Mouse (Mus musculus) yolk sac, embryonic 10.5 days (tissue): ENCODE measurements around the gene Ssc4d.

Experiments used
- DNase-seq: peaks from one replicate; pipeline ENCODE4 v3.0.0-alpha.2; 2017; ENCODE audit warnings: low spot score

Ssc4d gene

DNA sequence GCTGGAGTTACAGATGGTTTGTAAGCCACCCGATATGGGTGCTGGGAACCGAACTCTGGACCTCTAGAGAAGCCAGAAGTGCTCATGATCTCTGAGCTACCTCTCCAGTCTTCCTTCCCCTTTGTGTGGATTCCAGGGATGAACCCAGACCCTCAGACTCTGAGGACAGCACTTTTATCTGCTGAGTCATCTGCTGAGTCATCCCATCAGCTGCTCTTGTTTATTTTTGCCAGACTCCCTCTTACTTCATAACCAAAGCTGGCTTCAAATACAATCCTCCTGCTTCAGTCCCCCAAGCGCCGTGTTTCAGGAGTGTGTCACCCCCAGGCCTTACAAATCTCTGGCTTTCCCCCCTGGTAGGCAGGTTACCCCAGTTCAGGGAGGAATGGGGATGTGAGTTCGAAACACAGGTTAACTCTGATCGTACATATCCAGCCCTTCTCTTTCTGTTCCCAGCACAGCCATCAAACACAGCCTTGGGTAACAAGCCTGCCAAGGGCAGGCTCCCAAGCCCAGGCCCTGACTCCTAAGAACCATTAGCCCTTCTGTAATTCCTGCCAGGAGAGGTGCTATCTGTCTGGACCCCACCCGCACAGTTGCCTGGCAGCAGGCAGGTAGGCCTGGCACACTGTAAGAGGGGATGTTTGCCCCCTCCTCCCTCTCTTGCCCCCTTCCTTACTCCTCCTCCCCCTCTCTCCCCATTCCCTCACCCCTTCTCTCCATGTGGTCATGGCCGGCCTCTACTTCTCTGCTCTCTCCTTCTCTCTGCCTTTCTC is 1.8 kb upstream of the Ssc4d start:
- DNase-seq: no peak

DNA sequence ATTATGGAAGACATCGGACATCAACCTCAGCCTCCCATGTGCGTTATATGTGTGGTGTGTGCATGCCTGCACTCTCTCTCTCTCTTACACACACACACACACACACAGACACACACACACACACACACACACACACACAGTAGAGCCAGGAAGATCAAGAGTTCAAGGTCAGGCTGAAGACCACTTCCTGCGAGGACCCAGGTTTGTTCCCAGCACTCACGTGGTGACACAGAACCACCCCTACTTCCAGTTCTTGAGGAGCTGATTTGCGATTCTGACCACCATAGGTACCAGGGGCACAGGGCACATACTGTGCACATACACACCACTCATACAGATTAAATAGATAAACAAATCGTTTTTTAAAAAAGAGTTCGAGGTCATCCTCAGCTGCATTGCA is 2.5 kb downstream of the Ssc4d start:
- no peak for DNase-seq

DNA sequence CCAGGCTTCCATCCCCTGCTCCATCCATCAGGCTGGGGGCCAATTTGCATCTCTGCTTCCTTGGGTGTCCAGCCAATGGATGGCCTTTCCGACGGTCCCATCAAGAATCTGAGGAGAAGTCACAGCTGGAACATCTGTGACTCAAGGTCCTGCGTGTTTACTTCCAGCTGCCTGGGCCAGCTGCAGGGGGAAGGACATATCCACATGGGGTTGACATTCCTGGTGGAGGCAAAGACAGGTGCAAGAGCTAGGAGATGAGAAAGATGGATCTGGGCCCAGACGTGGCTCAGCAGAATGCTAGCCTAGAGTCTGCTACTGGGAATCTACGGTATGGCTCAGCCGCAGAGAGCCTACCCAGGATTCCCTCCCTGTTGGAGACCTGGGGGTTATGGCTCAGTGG is 4.1 kb downstream of the Ssc4d start:
- no peak for DNase-seq

DNA sequence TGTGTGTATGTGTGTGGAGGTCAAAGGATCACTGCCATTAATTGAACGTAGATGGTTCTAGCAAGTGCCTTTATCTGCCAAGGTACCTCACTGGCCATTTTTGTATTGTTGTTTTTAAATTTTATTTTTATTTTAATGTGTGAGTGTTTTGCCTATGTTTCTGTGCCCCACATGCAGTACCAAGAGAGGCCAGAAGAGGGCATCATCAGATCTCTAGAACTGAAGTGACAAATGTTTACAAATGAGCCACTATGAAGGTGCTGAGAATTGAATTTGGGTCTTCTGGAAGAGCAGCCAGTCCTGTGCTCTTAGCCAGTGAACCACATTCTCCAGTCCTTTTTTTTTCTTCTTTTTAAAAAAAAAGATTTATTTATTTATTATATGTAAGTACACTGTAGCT is 5.5 kb downstream of the Ssc4d start:
- DNase-seq: no peak

DNA sequence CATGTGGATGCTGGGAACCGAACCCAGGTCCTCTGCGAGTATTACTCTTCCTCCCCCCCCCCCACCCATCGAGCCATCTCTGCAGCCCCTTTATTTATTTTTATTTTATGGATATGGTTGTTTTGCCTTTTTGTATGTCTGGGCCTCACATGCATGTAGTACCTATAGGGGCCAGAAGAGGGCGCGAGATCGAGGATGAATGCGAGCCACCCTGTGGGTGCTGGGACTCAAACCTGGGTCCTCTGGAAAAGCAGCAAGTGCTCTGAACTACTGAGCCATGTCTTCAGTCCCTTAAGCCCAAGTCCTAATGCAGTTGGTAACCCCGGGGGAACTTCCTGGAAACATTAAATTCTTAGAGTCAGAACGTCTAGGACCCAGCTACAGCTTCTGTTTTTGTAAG is 7.5 kb downstream of the Ssc4d start:
- DNase-seq: no peak

DNA sequence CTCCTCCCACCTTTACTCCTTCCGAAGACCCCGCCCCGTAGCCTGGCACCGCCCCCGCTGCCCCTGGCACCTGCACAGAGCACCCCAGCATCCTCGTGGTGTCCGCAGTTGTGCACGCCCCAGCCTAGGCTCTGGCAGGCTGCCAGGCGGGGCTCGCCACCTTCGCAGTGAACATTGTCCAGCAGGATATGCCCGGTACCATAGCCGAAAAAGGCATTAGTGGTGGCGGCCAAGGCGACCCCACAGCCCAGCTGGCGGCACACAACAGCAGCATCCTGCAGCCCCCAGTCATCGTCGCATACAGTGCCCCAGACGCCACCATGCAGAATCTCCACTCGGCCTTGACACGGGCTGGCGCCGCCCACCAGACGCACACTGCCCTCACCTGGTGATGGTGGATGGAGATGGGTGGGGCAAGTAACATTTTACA is 8.8 kb downstream of the Ssc4d start:
- no peak for DNase-seq

DNA sequence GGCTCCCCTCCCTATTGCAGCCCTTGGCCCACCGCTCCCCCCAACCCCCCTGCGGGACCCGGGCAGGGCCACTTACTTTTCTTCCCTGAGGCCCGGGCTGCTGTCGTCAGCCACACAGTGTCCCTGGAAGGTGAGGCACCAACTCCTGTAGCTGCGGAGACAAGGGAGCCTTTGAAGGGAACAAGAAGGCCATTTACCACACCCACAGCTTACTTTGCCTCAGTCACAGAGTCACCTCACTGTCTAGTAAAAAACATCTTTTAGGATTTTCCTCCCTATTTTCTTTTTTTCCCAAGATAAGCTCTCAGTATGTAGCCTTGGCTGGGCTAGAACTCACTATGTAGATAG is 11.1 kb downstream of the Ssc4d start:
- DNase-seq: no peak

DNA sequence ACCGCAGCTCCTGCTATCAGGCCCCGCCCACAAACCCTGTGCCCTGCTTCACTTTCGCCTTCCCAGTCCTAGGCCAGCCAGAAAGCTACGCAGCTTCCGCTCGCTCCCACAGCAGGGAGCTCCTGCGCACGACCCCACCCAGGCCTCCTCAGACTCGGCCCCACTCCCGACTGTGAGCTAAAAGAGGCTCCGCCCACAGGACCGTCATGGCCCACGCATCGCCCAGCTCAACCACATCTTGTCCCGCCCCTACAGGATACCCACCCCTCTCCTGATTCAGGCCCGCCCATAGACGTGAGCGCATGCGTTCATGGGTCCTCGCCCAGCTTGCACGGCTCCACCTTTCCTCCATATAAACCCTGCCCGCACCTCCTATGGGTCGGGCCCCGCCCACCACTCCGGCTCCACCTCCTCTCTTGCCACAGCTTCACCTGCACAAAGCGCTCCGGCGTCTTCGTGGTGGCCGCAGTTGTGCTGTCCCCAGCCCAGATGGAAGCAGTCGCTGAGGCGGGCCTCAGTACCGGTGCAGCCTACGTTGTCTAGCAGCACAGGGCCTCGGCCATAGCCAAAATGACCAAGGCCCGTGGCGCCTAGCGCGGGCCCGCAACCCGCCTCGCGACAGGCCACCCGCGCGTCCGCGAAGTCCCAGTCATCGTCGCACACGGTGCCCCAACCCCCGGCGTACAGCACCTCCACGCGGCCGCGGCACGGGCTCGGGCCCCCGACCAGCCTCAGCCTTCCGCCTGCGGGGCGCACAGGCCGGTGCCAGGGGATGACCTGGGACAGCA is 11.6 kb downstream of the Ssc4d start:
- peak; percentile 100 for DNase-seq

DNA sequence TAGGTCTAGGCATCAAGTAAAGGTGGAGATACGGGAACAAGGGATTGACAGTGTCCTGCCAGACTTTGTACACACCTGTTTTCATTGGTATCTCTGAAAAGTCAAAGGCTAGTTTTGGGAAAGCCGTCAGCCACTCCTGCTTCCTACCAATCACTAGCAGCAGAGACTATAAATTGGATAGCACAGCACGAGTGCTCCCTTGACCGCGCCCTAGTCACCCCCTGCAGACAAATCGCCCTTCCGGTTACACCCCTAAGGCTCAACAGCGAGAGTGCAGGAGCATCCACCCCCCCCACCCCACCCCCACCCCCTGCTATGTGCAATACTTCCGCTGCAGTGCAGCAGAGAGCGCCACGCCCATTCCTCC is 12.2 kb downstream of the Ssc4d start:
- no peak for DNase-seq

DNA sequence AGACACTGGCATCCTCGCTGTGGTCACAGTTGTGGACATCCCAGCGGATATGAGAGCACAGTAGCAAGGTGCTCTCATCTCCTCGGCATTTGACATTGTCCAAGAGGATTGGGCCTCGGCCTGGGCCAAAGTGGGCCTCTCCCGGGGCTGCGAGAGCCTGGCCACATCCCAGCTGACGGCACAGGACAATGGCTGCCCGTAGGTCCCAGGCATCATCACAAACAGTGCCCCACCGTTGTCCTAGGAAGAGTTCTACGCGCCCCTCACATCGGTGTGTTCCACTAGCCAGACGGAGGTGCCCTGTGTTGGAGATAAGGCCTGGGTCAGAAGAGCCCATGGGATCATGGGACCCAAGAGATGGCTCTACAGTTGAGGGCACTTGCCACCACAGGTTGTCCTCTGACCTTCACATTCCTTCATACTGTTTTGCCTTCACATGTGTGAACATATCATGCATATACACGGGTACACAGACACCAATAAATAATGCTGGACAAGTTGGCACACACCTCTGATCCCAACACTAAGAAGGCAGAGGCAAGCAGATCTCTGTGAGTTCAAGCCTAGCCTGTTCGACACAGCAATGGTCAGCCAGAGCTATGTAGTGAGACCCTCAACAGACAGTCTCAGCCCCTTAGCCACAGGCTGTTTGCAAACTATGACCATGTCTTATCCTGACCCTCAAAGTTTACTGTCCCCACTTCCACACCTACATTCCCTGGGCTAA is 13.3 kb downstream of the Ssc4d start:
- DNase-seq: no peak

DNA sequence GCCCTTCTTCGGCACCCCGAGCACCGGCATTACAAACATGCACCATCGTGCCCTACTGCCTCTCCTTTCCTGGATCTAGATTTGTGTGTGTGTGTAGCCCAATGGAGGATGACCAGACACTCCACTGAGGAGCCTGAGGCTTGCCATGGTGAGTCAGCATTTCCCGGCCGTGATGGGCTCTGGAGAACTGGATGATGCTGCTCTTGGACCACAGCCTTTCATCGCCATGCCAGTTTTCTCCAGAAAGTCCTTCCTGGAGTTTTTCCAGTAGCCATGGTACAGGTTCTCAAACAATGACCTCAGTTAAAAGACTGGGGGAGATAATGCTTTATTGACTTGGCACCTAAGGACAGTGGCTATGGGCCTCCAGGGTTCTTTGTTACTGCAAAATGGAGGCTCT is 14.4 kb downstream of the Ssc4d start:
- no peak for DNase-seq

DNA sequence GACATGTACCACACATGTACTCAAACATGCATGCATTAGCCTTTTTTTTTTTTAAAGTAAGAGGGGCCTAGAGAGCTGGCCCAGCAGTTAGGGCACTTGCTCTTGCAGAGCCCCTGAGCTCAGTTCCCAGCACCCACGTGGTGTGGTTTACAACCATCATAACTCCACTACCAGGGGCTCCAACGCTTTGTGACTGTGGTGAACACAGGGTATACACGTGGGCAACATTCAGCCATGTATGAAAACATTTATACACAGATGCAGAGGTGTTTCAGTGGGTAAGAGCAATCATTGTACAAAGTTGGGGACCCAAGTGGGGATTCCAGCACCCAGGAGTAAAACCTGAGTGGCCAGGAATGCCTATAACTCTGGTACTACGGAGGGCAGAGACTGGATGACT is 16.0 kb downstream of the Ssc4d start:
- no peak for DNase-seq

DNA sequence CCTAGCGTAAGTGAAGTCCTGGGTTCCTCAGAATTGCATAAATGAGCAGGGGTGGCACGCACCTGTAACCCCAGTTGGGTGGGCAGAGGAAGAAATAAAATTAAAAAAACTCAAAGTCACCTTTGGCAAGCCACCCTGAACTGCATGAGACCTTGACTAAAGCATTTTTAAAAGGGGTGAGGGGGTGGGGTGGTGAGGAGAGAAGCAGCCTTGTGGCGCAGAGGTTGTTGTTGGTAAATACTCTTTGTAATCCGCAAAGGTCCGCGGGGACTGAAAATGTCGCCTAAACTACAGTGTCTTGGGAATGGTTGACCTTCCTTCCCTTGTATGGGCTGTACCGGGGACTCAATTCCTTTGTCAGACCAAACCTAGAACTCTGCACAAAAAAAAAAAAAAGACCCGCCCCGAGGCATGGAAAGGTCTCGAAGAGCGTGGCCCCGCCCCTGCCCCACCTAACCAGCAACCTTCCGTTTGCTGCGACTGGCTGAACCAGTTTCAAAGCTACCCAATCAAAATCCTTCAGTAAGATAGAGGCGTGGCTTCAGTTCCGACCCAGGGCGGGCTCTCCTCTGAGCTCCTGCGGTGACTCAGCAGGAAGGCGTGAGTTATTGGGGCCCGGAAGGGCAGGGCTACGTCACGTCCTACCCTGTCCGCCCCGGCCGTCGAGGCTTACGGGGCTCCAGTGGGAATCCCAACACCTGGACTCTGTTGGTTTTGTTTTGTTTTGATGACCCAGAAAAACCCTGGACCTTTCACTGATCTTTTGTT is 16.9 kb downstream of the Ssc4d start:
- peak; percentile 98 for DNase-seq

DNA sequence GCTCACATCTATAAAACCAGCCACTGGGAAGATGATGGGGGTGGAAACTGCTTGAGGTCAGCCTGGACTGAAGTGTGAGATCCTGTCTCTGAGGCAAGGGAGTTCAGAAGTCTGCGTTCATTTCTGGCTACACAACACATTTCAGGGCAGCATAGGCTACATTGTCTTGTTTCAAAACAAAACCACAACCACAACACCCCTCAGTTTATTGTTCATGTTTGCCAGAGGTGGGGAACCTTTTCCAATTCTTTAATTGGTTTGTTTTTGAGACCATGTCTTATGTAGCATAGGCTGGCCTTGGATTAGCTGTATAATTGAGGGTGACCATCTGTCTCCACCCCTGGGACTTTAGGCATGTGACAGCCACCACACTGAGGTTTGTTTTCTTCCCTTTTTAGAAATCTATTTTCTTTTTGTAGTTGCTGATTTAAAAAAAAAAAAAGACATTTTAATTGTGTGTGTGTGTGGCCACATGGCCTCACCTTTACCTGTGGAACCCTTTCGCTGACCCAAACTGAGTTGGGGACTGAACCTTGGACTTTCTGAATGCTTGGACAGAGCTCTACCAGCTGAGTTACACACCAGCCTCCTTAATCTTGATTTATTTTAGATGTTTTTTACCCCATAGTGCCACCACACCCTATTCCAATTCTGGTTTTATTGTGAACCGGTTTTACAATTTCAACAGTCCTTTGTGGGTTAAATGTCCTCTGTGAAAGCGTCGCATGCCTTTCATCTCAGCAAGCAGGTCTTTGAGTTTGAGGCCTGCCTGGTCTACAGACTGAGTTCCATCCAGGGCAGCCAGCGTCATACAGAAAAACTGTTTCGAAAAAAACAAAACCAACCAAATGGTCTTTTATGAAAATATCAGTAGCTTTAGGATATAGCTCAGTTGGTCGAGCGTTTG is 17.8 kb downstream of the Ssc4d start:
- DNase-seq: no peak

DNA sequence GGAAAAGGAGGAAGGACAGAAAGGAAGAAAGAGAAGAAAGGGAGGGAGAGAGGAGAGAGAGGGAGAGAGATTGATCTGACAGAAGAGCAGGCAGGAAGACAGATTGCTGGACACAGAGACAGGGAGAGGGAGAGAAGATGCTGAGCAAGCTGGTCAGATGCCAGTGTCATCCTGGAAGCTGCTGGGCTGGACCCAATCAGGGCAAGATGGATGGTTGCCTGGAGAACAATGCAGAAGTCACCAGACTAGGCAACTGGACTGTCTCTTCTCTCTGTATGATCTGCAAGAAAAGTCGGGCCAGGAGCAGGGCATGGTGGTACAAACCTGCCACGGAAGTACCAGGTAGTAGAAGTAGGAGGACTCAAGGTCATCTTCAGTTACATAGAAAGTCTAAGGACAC is 21.5 kb downstream of the Ssc4d start:
- no peak for DNase-seq

DNA sequence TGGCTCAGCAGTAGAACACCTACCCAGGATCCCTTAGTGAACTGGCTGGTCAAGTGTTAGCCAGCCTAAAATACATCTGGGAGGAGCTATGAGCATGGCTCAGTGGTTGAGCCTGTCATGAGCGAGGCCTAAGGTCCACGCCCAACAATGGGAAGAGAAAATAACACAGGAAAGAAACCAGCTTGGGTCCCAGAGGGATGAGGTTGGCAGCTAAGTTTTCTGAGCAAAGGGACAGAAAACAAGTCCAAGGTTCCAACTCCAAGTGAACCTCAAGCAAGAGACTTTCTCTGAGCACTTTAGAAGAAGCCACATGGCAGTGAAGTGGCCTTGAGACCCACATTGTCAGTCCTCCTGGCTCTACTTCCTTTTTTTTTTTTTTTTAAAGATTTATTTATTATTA is 22.7 kb downstream of the Ssc4d start:
- DNase-seq: no peak

DNA sequence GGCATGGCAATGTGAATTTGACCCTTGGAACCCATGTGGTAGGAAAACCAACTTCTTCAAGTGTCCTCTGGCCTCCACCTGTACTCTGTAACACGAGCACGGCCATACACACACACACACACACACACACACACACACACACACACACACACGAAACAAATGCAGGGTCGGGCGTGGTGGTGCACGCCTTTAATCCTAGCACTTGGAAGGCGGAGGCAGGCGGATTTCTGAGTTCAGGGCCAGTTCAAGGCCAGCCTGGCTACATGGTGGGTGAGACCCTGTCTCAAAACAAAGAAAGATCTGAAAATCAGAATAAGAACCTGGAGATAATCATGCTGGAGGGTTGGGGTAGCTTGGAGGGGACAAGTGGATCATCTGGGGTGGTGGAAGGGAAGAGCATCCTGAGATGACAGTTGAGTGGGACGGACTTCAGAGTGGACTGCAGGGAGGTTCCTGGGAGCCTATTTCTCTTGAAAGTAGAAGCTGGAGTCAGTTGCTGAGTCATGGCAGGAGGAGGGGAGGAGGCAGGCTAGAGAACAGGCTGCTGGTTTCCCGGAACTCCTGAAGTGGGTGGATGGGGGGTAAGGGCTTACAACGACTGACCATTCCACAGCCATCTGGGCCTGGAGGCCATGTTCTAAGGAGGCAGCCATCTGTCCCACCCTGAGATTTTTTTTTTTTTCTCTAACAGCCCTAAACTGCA is 23.5 kb downstream of the Ssc4d start:
- DNase-seq: peak; percentile 72

DNA sequence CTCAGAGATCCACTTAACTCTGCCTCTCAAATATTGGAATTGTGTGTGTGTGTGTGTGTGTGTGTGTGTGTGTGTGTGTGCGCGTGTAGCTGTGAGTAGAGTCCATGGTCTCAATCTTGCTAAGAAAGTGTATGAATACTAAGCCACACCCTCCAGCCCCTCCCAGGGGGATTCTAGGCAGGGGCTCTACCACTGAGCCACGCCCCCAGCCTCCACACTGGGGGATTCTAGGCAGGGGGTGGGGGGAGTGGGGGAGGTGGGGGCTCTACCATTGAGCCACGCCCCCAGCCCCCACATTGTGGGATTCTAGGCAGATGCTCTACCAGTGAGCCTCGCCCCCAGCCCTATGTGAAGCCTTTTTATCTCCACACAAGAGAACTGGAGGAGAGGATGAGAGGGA is 27.7 kb downstream of the Ssc4d start:
- DNase-seq: no peak

DNA sequence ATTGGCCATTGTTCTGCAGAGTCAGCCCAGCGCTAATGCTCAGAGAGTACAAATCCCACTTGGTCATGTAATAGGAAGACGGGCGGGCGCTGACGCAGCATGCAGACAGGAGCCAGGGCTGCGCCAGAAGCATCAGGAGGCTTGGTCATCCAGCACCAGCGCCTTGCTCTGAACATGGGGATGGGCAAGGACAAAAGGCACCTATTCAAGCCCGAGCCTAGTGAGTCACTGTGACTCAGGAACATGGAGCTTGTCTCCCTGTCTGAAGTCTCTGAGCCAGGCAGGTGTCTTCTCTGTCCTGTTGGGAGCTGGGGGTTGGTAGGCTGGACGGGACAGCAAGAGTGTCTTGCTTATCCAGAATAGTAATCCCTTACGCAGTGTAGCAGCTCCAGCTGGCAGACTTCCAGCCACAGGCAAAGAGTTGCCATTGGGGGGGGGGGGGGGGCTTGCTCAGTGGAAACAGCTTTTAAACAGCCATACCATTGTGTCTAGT is 28.4 kb downstream of the Ssc4d start:
- no peak for DNase-seq

DNA sequence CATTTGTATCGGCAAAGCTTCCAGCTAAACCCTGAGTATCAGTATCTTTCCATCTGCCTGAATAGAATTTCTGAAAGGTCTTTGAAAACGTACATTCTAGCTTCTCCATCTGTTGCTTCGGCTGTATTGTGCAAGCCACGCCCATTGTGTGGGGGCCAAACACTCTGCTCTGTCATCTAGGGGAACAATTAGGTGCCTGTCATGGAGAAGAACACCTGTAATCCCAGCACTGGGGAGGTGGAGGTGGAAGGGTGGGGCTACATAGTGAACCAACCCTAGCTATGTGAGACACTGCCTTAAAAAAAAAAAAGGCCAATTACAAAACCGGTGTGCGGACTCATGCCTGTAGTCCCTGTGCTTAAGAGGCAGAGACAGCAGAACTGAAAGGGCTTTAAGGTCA is 31.6 kb downstream of the Ssc4d start:
- DNase-seq: no peak

DNA sequence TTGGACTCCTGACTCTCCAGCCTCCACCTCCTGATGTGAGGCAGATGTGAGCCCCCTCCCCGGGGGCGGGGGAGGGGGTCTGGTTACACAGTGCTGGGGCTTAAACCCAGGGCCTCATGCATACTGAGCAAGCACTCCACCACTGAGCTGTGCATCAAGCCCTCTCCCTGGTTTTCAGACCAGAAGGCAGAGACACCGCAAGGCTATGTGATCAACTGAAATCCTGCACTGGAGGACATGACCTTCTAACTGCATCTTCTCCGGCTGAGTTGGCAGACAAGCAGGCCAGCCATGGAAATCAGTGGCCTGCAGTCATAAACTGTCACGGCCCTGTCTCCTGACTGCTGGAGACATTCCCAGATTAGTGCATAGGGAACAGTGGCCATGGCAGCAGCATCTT is 33.7 kb downstream of the Ssc4d start:
- DNase-seq: peak; percentile 45
